Mouse (Mus musculus) kidney, adult 8-10 months (tissue): Measurements from ENCODE around the gene Urah.

Experiments used
- DNase-seq, 2 experiments: peaks; one replicate each; pipeline ENCODE4 v3.0.0; 2022

Gene Urah

GRCm38 (mm10) chr7:140840750-140841735 is 6.2 kb downstream of the Urah start:
- no peak for DNase-seq

- DNase-seq: no peak
These were observed 9.0 kb downstream of the Urah start for GRCm38 (mm10) chr7:140843806-140844205.

- DNase-seq: peak; percentile 77 to 90
These were observed 10.3 kb downstream of the Urah start, which contains the start of gene Scgb1c1 for GRCm38 (mm10) chr7:140844905-140845665. Gene Scgb1c1, plus strand, starts transcription at chr7:140845547.

- DNase-seq: no peak
These were observed 10.9 kb downstream of the Urah start for GRCm38 (mm10) chr7:140845683-140846082.

- no peak for DNase-seq
These were observed 11.9 kb downstream of the Urah start for GRCm38 (mm10) chr7:140846676-140847075.

- DNase-seq: peak; percentile 64 to 68
These were observed 13.2 kb downstream of the Urah start, which contains the start of gene Odf3 for GRCm38 (mm10) chr7:140847755-140848580. Gene Odf3, plus strand, starts transcription at chr7:140847805.

- no peak for DNase-seq
These were observed 13.8 kb downstream of the Urah start for GRCm38 (mm10) chr7:140848591-140848990.

GRCm38 (mm10) chr7:140851916-140852315 is 17.1 kb downstream of the Urah start:
- no peak for DNase-seq

GRCm38 (mm10) chr7:140853386-140853785 is 18.6 kb downstream of the Urah start:
- peak; percentile 54 to 75 for DNase-seq

- DNase-seq: no peak
These were observed 19.7 kb downstream of the Urah start for GRCm38 (mm10) chr7:140854483-140854882.

GRCm38 (mm10) chr7:140855181-140855580 is 20.4 kb downstream of the Urah start:
- DNase-seq: no peak

- DNase-seq: peak; percentile 92 to 93
These were observed 21.3 kb downstream of the Urah start, which contains the start of gene Gm45785 for GRCm38 (mm10) chr7:140855860-140856784. Gene Gm45785, minus strand, starts transcription at chr7:140856331.

- DNase-seq: peak; percentile 89 to 90
These were observed 22.1 kb downstream of the Urah start, which contains the start of gene Ric8a for GRCm38 (mm10) chr7:140856785-140857549. Gene Ric8a, plus strand, starts transcription at chr7:140856957.

- no peak for DNase-seq
These were observed 23.0 kb downstream of the Urah start, which contains the start of gene Bet1l for GRCm38 (mm10) chr7:140857550-140858505. Gene Bet1l, minus strand, starts transcription at chr7:140857577.

GRCm38 (mm10) chr7:140858746-140859145 is 23.9 kb downstream of the Urah start:
- no peak for DNase-seq

GRCm38 (mm10) chr7:140859997-140860396 is 25.2 kb downstream of the Urah start:
- no peak for DNase-seq

GRCm38 (mm10) chr7:140860728-140861127 is 25.9 kb downstream of the Urah start:
- no peak for DNase-seq

- DNase-seq: no peak
These were observed 29.9 kb downstream of the Urah start for GRCm38 (mm10) chr7:140864761-140865160.

GRCm38 (mm10) chr7:140874224-140874623 is 39.4 kb downstream of the Urah start:
- no peak for DNase-seq
